Comparison of ENCODE assay signal across 8 mouse cellular contexts in the genomic region with DNA sequence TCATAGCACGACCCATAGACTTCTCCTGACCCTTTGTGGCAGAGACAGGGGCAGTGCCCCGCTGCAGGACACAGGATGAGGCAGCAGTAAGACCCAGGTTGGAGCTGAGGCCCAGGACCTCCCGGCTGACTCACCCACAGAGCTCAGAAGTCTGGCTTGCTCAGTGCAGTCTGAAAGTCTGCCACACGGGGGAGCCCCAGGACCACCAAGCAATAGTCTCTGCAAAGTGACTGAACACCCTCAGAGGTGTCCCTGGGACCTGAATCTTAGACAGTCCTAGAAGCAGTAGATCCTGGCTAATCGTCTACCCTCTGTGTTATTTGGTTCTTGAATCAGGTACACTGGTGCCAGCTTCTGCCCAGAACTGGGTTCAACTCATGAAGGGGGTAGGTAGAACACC. TPM values are rescaled to one million over a fixed set of nuclear protein-coding genes. Genes with fewer than 3 reads are reported as not detected.
DNase-seq lines count a peak whose midpoint lies in the region; ATAC-seq and TF ChIP-seq lines count a peak whose summit lies in the region.

No protein-coding gene starts in this region.

- peaks cover 0 to 2% of the 10 kb centered on the region in 2 experiments; a peak in 1 of 4 replicates for H3K4me1 ChIP-seq in ES-E14 (ENCODE audit: control insufficient read depth in 2 of 2, insufficient read depth in 2 of 2, low read length in 2 of 2, poor library complexity in 1 of 2)
- peaks cover 10% of the 10 kb centered on the region for H3K4me1 ChIP-seq in forebrain, embryonic 16.5 days (replicated peaks; ENCODE audit: control insufficient read depth, insufficient read depth, low read length)
- peaks cover 8% of the 10 kb centered on the region for H3K4me1 ChIP-seq in lung, adult 2 months (ENCODE audit: control insufficient read depth, insufficient read depth, low read length)
- peaks cover 11% of the 10 kb centered on the region for H3K4me1 ChIP-seq in thymus, adult 2 months (replicated peaks; ENCODE audit: control insufficient read depth, insufficient read depth, low read length)

- H3K4me2 ChIP-seq in forebrain, embryonic 16.5 days (ENCODE audit: low read length), result no peak overlapping the region

- 6% methylated on average over 5 of the region's 5 CpGs for WGBS in forebrain, embryonic 16.5 days
- WGBS in lung, adult 2 months, result 7% methylated on average over 5 of the region's 5 CpGs
- WGBS in thymus, adult 2 months, result 6% methylated on average over 5 of the region's 5 CpGs

- TF ChIP-seq CTCF in lung, adult 2 months (IDR thresholded peaks at IDR 0.05; ENCODE audit: insufficient read depth, low read length), result peak; percentile 94
- TF ChIP-seq CTCF in thymus, adult 2 months (IDR thresholded peaks at IDR 0.05; ENCODE audit: borderline replicate concordance, control insufficient read depth, extremely low read depth, insufficient read depth, low read length, poor library complexity), result peak; percentile 88

- H3K27ac ChIP-seq in ES-E14 (ENCODE audit: insufficient read depth, low read depth, low read length, poor library complexity, severe bottlenecking), result no peak overlapping the region
- H3K27ac ChIP-seq in forebrain, embryonic 16.5 days (ENCODE audit: low read length), result no peak overlapping the region
- no peak overlapping the region for H3K27ac ChIP-seq in thymus, adult 2 months (ENCODE audit: control insufficient read depth, insufficient read depth, low read length)

- peak; percentile 80 for DNase-seq in ES-E14 (ENCODE audit: low read depth, low spot score)
- peak; percentile 86 for DNase-seq in cerebellum, adult 11-12 months
- peak; percentile 92 to 98 for DNase-seq in heart, postnatal 36 days
- DNase-seq in layer of hippocampus, adult 18-20 months (ENCODE audit: low spot score in 2 of 2), result peak; percentile 85 to 97
- peak; percentile 96 for DNase-seq in lung, adult 2 months
- DNase-seq in ovary, adult 18-20 months (ENCODE audit: low spot score), result peak; percentile 73
- DNase-seq in thymus, adult 2 months, result peak; percentile 92

- H3K9ac ChIP-seq in ES-E14 (ENCODE audit: insufficient read depth, low read depth, low read length, poor library complexity, severe bottlenecking), result no peak overlapping the region
- no peak overlapping the region for H3K9ac ChIP-seq in forebrain, embryonic 16.5 days (replicated peaks; ENCODE audit: low read depth, low read length)

- H3K27me3 ChIP-seq in forebrain, embryonic 16.5 days (replicated peaks; ENCODE audit: control insufficient read depth, insufficient read depth, low read length), result no peaks in the 10 kb centered on the region
- no peaks in the 10 kb centered on the region for H3K27me3 ChIP-seq in thymus, adult 2 months (ENCODE audit: control insufficient read depth, insufficient read depth, low read length)

- intact Hi-C loops in heart, postnatal 36 days (cut with DNase I), result loop anchor here (1.0 to 2.0 kb wide), 2 partner anchors 171 to 336 kb away; no protein-coding TSS in a partner anchor

- no peaks in the 10 kb centered on the region for H3K36me3 ChIP-seq in ES-E14 (ENCODE audit: control insufficient read depth, insufficient read depth, low read length, poor library complexity, severe bottlenecking)
- peaks cover 32% of the 10 kb centered on the region for H3K36me3 ChIP-seq in forebrain, embryonic 16.5 days (ENCODE audit: control insufficient read depth, insufficient read depth)
- H3K36me3 ChIP-seq in thymus, adult 2 months (ENCODE audit: control insufficient read depth, insufficient read depth, low read length), result no peaks in the 10 kb centered on the region

- in situ Hi-C loops in ES-E14 (cut with MboI; ENCODE audit: low sequenced_read_pairs in 2 of 2, unreplicated experiment in 2 of 2), result loop anchor here in 1 of 2 experiments (10.0 kb wide), 1 partner anchor 252 kb away; no protein-coding TSS in a partner anchor

- TF ChIP-seq POLR2A in lung, adult 2 months (IDR thresholded peaks at IDR 0.05; ENCODE audit: borderline replicate concordance, extremely low read depth, low read depth, low read length), result no peak
- no peak for TF ChIP-seq POLR2A in thymus, adult 2 months (IDR thresholded peaks at IDR 0.05; ENCODE audit: control insufficient read depth, extremely low read depth, insufficient read depth, low read length, poor library complexity)

- H3K4me3 ChIP-seq in ES-E14 (ENCODE audit: insufficient read depth in 1 of 2, low read depth in 1 of 2, low read length in 2 of 2, poor library complexity in 1 of 2, severe bottlenecking in 1 of 2), result no peak overlapping the region
- no peak overlapping the region for H3K4me3 ChIP-seq in forebrain, embryonic 16.5 days (replicated peaks; ENCODE audit: low read length)
- no peak overlapping the region for H3K4me3 ChIP-seq in lung, adult 2 months (replicated peaks; ENCODE audit: extremely low read depth, low read depth, low read length)
- no peak overlapping the region for H3K4me3 ChIP-seq in thymus, adult 2 months (ENCODE audit: control insufficient read depth, insufficient read depth, low read length)

- no peaks in the 10 kb centered on the region for H3K9me3 ChIP-seq in ES-E14 (ENCODE audit: control insufficient read depth, insufficient read depth, low read depth, low read length)
- H3K9me3 ChIP-seq in forebrain, embryonic 16.5 days (ENCODE audit: control insufficient read depth, low read length), result no peaks in the 10 kb centered on the region

- peak; percentile 83 for ATAC-seq in forebrain, embryonic 16.5 days

TF ChIP-seq in ES-E14, 5 proteins besides CTCF, POLR2A, EP300 and RAD21:
- peak; percentile 84 for TF ChIP-seq ZC3H11A (IDR thresholded peaks at IDR 0.05; ENCODE audit: borderline replicate concordance, low read depth, low read length)
- no peak for TF ChIP-seq HCFC1 (IDR thresholded peaks at IDR 0.05; ENCODE audit: borderline replicate concordance, insufficient read depth, low read length)
- TF ChIP-seq MAFK (IDR thresholded peaks at IDR 0.05; ENCODE audit: insufficient read depth, low read depth, low read length), result no peak
TF ChIP-seq in ES-E14: peak in this region for 1.

RNA-seq across cellular contexts. Expression of a gene that starts 8.1 kb away (rescaled TPM):
- 38.2 and 43.7 TPM in 2 replicates for total RNA-seq in ES-E14 (2012; rRNA removed)
- 166 and 180 TPM in 2 replicates for polyA plus RNA-seq in forebrain, embryonic 16.5 days (2015; fragmentation: Nextera tagmentation; extraction: Ambion mirVana)
- 100 to 1,000 TPM; 178 to 188 TPM for total RNA-seq in heart, postnatal 36 days (2021)
- 10 to 100 TPM; 69.0 to 70.7 TPM for total RNA-seq in layer of hippocampus, adult 18-20 months (2021)
- 115 and 169 TPM in 2 replicates for polyA plus RNA-seq in lung, adult 2 months (2012; rRNA removed)
- 69.2 and 77.3 TPM in 2 replicates for polyA plus RNA-seq in thymus, adult 2 months (2012; rRNA removed)

RNA-seq across cellular contexts. Expression of a gene that starts 8.7 kb away (rescaled TPM):
- 5.1 and 8.3 TPM in 2 replicates for total RNA-seq in ES-E14 (2012; rRNA removed)
- 7.9 and 8.1 TPM in 2 replicates for polyA plus RNA-seq in forebrain, embryonic 16.5 days (2015; fragmentation: Nextera tagmentation; extraction: Ambion mirVana)
- 10 to 100 TPM; 19.8 to 21.1 TPM for total RNA-seq in heart, postnatal 36 days (2021)
- 10 to 100 TPM; 18.1 to 20.0 TPM for total RNA-seq in layer of hippocampus, adult 18-20 months (2021)
- polyA plus RNA-seq in lung, adult 2 months (2012; rRNA removed), result 36.2 and 42.2 TPM in 2 replicates
- 7.9 and 9.1 TPM in 2 replicates for polyA plus RNA-seq in thymus, adult 2 months (2012; rRNA removed)

RNA-seq across cellular contexts. Expression of a gene that starts 32.5 kb away (rescaled TPM):
- total RNA-seq in ES-E14 (2012; rRNA removed), result 13.7 and 18.3 TPM in 2 replicates
- polyA plus RNA-seq in forebrain, embryonic 16.5 days (2015; fragmentation: Nextera tagmentation; extraction: Ambion mirVana), result 4.2 and 4.4 TPM in 2 replicates
- under 1 TPM in 1 of 2 experiments, not detected in 1; 0.22 TPM for total RNA-seq in heart, postnatal 36 days (2021)
- total RNA-seq in layer of hippocampus, adult 18-20 months (2021), result under 1 TPM; 0.36 to 0.57 TPM
- not detected in 2 replicates for polyA plus RNA-seq in lung, adult 2 months (2012; rRNA removed)
- 2.1 and 3.8 TPM in 2 replicates for polyA plus RNA-seq in thymus, adult 2 months (2012; rRNA removed)

RNA-seq across cellular contexts. Expression of a gene that starts 46.8 kb away (rescaled TPM):
- total RNA-seq in ES-E14 (2012; rRNA removed), result 4.8 and 6.9 TPM in 2 replicates
- 14.4 and 14.7 TPM in 2 replicates for polyA plus RNA-seq in forebrain, embryonic 16.5 days (2015; fragmentation: Nextera tagmentation; extraction: Ambion mirVana)
- 10 to 100 TPM; 19.0 to 24.0 TPM for total RNA-seq in heart, postnatal 36 days (2021)
- 10 to 100 TPM; 60.9 to 67.1 TPM for total RNA-seq in layer of hippocampus, adult 18-20 months (2021)
- 146 and 205 TPM in 2 replicates for polyA plus RNA-seq in lung, adult 2 months (2012; rRNA removed)
- polyA plus RNA-seq in thymus, adult 2 months (2012; rRNA removed), result 47.6 and 52.0 TPM in 2 replicates
